Mouse (Mus musculus): ENCODE measurements around the gene Patj.
A peak's percentile ranks its signal among the peaks of the same experiment; 100 is the strongest.

Gene Patj

DNA sequence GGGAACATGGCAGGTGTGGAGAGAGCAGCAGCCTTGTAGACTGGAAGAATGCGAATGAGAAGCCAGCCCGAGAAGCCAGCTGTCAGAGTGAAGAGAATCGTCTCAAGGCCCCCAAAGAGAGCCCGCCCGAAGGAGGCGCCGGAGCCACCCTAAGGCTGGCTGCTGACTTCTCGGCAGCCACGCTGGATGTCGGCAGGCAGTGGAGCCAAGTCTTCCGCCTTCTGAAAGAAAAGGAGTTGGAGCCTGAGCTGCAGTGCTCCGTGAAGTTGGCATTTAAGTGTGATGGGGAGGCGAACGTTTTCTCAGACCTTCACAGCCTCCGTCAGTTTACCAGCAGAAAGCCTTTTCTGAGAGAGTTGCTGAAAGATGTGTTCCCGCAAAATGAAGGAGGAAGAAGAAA is 338.1 kb downstream of the Patj start:
- no peak for DNase-seq

DNA sequence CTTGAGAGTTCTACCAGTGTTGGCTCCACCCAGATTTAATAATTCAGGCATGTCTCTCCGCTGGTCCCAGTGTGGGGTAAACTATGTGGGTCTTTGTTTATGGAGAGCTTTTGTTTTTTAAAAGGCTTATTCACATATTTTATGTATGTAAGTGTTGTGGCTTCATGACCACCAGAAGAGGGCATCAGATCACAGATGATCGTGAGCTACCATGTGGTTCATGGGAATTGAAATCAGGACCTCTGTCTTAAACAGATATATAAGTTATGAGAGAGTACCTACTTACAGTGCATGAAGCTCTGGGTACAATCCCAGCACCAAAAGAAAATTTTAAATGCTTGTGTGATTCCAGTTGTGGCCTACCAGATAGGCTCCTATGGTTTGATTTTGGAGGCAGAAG is 344.2 kb downstream of the Patj start:
- DNase-seq: no peak

DNA sequence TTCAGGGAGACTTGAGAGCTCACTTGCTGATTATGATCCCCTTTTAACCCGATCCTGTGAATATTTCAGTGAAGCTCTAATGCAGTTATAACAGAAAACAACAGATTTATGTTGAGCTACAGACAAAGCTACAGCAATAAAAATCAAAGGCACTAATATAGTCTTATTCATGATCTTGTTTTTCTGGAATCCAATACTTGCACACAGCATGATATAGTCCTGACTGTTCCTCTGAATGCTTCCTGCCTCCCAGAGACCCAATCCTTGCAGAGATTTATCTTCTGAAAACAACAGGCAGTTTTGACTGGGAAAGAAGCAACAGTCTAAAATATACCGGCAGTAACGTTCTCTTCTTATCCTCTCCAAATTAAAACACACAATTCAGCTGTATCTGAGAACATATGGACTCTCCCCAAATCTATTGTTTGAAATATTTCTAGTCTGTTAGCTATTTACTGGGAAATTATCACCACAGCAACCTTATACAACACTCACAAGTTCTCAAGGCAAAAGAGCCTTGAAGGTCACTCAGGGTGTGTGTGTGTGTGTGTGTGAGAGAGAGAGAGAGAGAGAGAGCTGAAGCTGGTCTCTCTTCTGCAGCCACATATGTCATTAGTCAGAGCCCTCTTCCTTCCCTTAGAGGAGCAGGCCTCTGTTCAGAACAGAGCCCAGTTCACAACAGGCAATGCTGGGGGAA is 347.8 kb downstream of the Patj start:
- DNase-seq: no peak

DNA sequence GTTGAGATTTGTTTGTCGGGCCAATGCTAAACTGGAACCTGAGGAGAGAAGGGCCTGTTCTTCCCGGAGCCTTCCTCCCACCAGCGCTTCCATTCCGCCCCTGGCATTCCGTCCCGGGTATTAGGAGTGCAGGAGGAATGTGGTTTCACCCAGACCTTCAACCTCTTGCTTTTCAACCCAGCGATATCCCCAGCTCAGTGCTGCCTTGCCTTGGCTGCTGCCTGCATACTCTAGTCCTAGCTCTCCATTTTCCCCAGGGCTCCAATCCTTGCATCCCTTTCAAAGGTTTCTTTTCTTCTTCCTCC is 348.3 kb downstream of the Patj start:
- no peak for DNase-seq

DNA sequence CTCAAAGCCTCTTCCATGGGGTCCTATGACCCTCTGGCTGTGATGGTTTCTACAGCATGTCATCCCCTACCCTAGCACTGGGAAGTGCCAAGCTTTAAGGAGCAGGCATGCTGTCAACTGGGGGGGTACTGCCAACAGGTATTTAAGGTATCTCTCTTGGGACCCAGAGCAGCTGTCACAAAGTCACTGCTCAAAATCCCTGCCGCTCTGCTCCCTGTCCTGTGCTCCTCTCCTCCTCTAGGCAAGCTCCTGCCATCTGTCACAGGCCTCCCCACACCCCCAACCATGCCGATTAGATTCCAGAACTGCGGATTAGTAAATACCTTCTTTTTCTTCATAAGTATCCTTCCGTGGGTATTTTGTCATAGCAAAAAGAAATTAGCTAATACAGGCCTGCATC is 358.9 kb downstream of the Patj start:
- peak; percentile 33 for DNase-seq

DNA sequence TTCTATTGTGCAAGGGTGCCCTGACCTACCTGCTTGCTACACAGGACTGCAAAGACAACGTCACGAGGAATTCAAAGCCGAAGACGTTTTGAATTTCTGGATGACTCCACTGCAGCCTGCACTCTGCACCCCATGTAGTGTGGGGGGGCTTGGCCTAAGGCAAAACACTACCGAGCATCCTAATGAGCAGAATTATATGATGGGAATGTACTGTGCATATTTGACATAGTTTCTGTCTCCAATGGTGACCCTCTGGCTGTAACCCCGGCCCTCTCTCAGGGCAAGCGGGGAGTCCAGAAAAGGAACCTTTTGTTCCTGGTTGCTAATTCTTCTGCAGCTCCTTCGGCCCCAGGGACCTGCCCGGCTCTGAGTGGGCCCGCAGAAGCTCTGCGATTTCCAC is 360.6 kb downstream of the Patj start:
- DNase-seq: no peak

DNA sequence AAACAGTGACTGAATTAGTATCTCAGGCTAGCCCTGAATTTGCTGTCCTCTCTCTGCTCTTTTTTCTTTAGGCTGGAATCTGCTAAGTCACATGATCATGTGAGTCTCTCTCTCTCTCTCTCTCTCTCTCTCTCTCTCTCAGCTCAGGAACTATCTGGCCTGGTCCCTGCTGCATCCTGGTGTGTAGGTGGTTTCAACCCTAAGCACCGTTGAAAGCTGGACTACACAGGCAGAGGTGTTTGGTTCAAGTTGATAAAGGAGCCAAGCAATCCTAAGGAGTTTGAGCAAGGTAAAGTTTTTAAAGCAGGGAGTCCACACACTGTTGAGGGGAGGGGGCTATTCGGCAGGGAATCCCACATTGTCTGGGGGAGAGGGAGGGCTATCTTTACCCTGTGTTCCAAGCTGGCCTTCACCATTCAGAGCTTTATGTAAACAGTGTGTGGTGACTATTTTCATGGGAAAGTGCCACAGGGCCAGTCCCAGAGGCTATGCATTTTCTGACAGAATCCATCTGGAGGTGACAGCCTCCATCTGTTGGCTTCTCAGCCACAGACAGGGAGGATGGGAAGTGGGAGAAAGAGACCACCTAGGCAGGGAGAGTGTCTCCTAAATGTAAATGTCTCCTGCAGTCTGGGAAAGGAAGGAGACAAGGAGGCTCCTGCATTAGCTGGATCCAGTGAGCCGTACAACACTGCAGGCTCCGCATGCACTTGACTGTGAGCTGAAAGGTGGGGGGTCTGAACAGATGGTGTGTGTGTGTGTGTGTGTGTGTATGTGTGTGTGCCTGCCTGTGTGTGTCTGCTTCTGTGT is 362.6 kb downstream of the Patj start:
- no peak for DNase-seq

DNA sequence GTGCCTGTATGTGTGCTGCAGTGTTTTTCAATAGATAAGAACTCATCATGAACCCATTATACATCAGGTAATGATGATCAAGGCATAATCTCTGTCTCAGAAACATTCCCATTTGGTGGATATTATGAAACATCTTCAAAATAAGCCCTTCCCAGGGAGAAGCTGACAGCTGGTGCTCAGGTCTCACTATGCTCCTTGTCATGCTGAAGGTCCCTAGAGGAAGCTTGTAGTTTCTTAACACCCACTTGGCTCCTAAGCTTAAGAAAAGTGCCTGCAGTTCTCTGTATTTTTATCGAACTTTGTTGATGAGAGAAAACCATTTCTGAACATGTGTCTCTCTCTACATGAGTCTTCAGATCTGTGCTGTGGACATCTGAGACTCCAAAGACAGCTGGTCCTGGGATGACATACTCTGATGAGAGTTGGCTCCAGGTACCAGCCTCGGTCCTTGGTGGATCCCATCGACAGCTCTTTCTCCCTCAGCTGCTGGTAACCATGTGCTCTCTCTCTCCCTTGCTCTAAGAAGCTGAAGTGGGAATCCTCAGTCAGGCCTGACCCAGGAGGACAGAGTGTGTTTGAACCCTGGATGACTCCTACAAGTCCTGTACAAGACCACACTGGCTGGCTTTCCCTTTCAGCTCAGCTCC is 363.4 kb downstream of the Patj start:
- no peak for DNase-seq

DNA sequence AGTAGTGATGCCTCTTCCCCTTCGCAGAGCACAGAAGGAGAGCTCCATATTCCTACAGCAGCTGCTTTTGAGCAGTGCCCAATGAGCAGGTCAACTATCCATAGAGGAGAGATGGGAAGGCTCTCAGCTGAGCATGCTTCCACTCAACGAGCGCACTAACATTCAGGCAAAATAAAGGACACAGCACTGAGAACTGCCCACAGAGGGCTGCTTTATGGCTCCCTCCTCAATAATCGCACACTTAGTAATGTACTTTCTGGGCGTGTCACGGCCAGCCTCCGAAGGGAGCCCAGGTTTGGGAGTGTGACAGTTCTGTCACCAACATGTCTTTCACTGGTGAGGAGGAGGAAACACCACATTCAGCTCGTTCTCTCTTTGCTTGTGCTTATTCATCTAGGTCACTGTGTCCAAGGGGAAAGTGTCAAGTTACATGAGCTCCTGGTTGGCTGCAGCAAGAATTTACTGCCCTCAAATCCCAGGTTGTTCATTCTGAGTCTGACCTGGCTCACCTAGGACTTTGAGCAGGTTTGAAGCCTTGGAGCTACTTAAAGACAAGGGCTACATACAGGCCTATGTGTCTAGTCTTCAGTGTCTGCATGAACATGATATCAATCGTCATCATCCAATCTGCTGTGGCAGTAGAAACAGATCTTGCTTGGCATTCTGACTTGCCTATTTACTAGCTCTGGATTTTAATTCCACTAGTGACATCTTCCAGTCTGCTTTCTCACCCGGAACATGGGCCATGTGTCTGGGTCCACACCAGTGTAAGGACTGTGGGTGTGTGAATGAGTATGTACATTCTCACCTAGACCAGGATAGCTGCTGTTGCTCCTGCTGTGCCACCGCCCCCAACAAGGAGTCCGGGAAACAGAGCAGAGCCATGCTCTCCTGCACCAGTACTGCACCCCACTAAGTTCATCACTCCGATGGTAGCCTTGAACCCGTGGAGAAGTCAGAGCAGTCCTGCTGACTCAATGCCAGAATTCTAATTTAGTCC is 371.8 kb downstream of the Patj start:
- no peak for DNase-seq

Measured in cerebellum, adult 11 months (tissue).